Comparison of ENCODE assay signal across 15 mouse cellular contexts in genomic region chr1:179038801-179039200, GRCm38 (mm10).
DNase-seq lines count a peak whose midpoint lies in the region; ATAC-seq lines count a peak whose summit lies in the region.
"Had no signal": no experiment of that assay in that cellular context is flagged by ENCODE, and none has a peak within 500 bp of the region (broad histone marks: within the 10 kb centered on the region; RNA-seq: fewer than 3 reads in every experiment).

No protein-coding gene starts in this region.

- no peak for ATAC-seq in inflammation-experienced regulatory T-cells, adult 6 months
- ATAC-seq: forebrain, embryonic 15.5 days; intestine, postnatal 0 days had no signal

- DNase-seq in heart, adult 11 months: peak; percentile 53
- DNase-seq in heart, postnatal 10 days: no peak
- peak; percentile 48 to 60 for DNase-seq in cerebellum, adult 18-20 months
- DNase-seq in cerebellum, adult 9-10 months: peak; percentile 67
- DNase-seq in cerebellum, postnatal 25 days: peak; percentile 72
- no peak for DNase-seq in layer of hippocampus, adult 9-10 months (ENCODE audit: low spot score)
- DNase-seq: adrenal gland, adult 2 months; adrenal gland, postnatal 25 days; gastrocnemius, postnatal 36 days; heart, adult 18-20 months; heart, postnatal 36 days; kidney, adult 8-10 months had no signal

- intact Hi-C loops in heart, postnatal 10 days (cut with DNase I): no loop called here

Comparison
In these comparisons a context has a peak if more than half of its experiments do, and no peak if none do; other contexts are left out.
1. DNase-seq: peak in heart, adult 11 months (single experiment), cerebellum, adult 18-20 months (2 of 2), cerebellum, adult 9-10 months (single experiment) and cerebellum, postnatal 25 days (2 of 2); none in heart, postnatal 10 days (0 of 2) and layer of hippocampus, adult 9-10 months (single experiment).